Mouse (Mus musculus): Measurements from ENCODE around the gene Wdr83.
A peak's percentile ranks its signal among the peaks of the same experiment; 100 is the strongest.

Wdr83 gene

GRCm38 (mm10) chr8:85076001-85076400, 5.1 kb downstream of the Wdr83 start:
- DNase-seq: no peak

GRCm38 (mm10) chr8:85074617-85075016, 6.5 kb downstream of the Wdr83 start:
- DNase-seq: no peak

- no peak for DNase-seq
These were observed 6.9 kb downstream of the Wdr83 start for GRCm38 (mm10) chr8:85074167-85074566.

GRCm38 (mm10) chr8:85073041-85073612, 8.0 kb downstream of the Wdr83 start:
- no peak for DNase-seq

- peak in 1 of 2 experiments; percentile 13 for DNase-seq
These were observed 8.7 kb downstream of the Wdr83 start for GRCm38 (mm10) chr8:85072364-85072929.

- DNase-seq: peak; percentile 83 to 87
These were observed 9.4 kb downstream of the Wdr83 start, which contains the start of gene Dhps for GRCm38 (mm10) chr8:85071514-85072281. Gene Dhps, plus strand, starts transcription at chr8:85071757.

- no peak for DNase-seq
These were observed 10.1 kb downstream of the Wdr83 start for GRCm38 (mm10) chr8:85071041-85071440.

GRCm38 (mm10) chr8:85067982-85068381, 13.1 kb downstream of the Wdr83 start, which contains the start of gene Gm5741:
Gene Gm5741, minus strand, starts transcription at chr8:85067982.
- no peak for DNase-seq

GRCm38 (mm10) chr8:85067155-85067554, 14.0 kb downstream of the Wdr83 start:
- no peak for DNase-seq

- no peak for DNase-seq
These were observed 15.9 kb downstream of the Wdr83 start for GRCm38 (mm10) chr8:85065213-85065612.

- no peak for DNase-seq
These were observed 18.5 kb downstream of the Wdr83 start for GRCm38 (mm10) chr8:85062603-85063002.

- DNase-seq: peak; percentile 73 to 81
These were observed 21.1 kb downstream of the Wdr83 start, which contains the start of gene Fbxw9 for GRCm38 (mm10) chr8:85059879-85060616. Gene Fbxw9, plus strand, starts transcription at chr8:85060055.

GRCm38 (mm10) chr8:85057367-85057766, 23.7 kb downstream of the Wdr83 start:
- DNase-seq: no peak

- no peak for DNase-seq
These were observed 37.5 kb downstream of the Wdr83 start for GRCm38 (mm10) chr8:85043619-85044018.

GRCm38 (mm10) chr8:85037681-85038531, 43.2 kb downstream of the Wdr83 start:
- DNase-seq: peak; percentile 32 to 67

- no peak for DNase-seq
These were observed 43.8 kb downstream of the Wdr83 start for GRCm38 (mm10) chr8:85037366-85037680.

GRCm38 (mm10) chr8:85036718-85037365, 44.3 kb downstream of the Wdr83 start, which contains the start of gene Tnpo2:
Gene Tnpo2, plus strand, starts transcription at chr8:85036915.
- DNase-seq: peak; percentile 74 to 76

- no peak for DNase-seq
These were observed 44.8 kb downstream of the Wdr83 start for GRCm38 (mm10) chr8:85036381-85036717.

GRCm38 (mm10) chr8:85035728-85036310, 45.3 kb downstream of the Wdr83 start:
- DNase-seq: peak in 1 of 2 experiments; percentile 26

- DNase-seq: no peak
These were observed 45.9 kb downstream of the Wdr83 start for GRCm38 (mm10) chr8:85035165-85035727.

- DNase-seq: peak; percentile 64 to 73
These were observed 46.3 kb downstream of the Wdr83 start for GRCm38 (mm10) chr8:85034764-85035163.

Data from spleen, adult 18-20 months (tissue).